Mouse (Mus musculus) kidney, embryonic 14.5 days (tissue): ENCODE results near the gene Ippk. TPM values are rescaled to one million over a fixed set of nuclear protein-coding genes. Genes with fewer than 3 reads are reported as not detected.

Experiments used
- ATAC-seq: fragments of 200-750 bp; cut with Nextera tagmentation; 2 replicates; pipeline ENCODE4 v1.8.0; 2017; ENCODE audit warnings: moderate number of reproducible peaks, mild to moderate bottlenecking, moderate TSS enrichment, moderate library complexity; ENCODE audit not compliant: low FRiP score, low TSS enrichment
- H3K27ac ChIP-seq: fragments of 300-500 bp; sonication (generic); 2 replicates; pipeline ENCODE4 v1.5.1; 2014; ENCODE audit warnings: low read depth, mild to moderate bottlenecking, low read length, moderate library complexity, mixed read lengths
- H3K27me3 ChIP-seq: fragments of 300-500 bp; sonication (generic); 2 replicates; pipeline ENCODE4 v1.6.1; 2014; ENCODE audit warnings: mild to moderate bottlenecking, low read length; ENCODE audit not compliant: control insufficient read depth, insufficient read depth
- H3K36me3 ChIP-seq: fragments of 300-500 bp; sonication (generic); 2 replicates; pipeline ENCODE4 v1.6.1; 2014; ENCODE audit warnings: low read length, mixed read lengths; ENCODE audit not compliant: control insufficient read depth, insufficient read depth
- H3K4me1 ChIP-seq: fragments of 300-500 bp; sonication (generic); 2 replicates; pipeline ENCODE4 v1.6.1; 2014; ENCODE audit warnings: low read length, mixed read lengths; ENCODE audit not compliant: control insufficient read depth, insufficient read depth
- H3K4me2 ChIP-seq: fragments of 300-500 bp; sonication (generic); replicated peaks from 2 replicates; pipeline ENCODE4 v1.6.1; 2014; ENCODE audit warnings: low read depth, mild to moderate bottlenecking, low read length
- H3K4me3 ChIP-seq: fragments of 300-500 bp; sonication (generic); 2 replicates; pipeline ENCODE4 v1.5.1; 2014; ENCODE audit warnings: mild to moderate bottlenecking, low read length
- H3K9ac ChIP-seq: fragments of 300-500 bp; sonication (generic); 2 replicates; pipeline ENCODE4 v1.6.1; 2014; ENCODE audit warnings: low read depth, mild to moderate bottlenecking, low read length, moderate library complexity
- H3K9me3 ChIP-seq: fragments of 300-500 bp; sonication (generic); 2 replicates; pipeline ENCODE4 v1.6.1; 2016; ENCODE audit warnings: low read length; ENCODE audit not compliant: control insufficient read depth
- WGBS: fragments of 180-500 bp; shearing (Covaris S2); extraction: QIAGEN DNeasy Blood & Tissue Kit; methylation state at CpG from one replicate; pipeline ENCODE4 v1.1.7; 2014; 5-methylcytosine and 5-hydroxymethylcytosine counted together
- polyA plus RNA-seq: library from polyadenylated mRNA; unstranded; fragments of >200 nt; fragmentation: Nextera tagmentation; extraction: Ambion mirVana; gene quantifications from 2 replicates; pipeline ENCODE4 v1.2.1, GENCODE M21; 2014

Gene Ippk
- polyA plus RNA-seq, 1 experiment from 2014 or later, result 16.8 TPM

DNA sequence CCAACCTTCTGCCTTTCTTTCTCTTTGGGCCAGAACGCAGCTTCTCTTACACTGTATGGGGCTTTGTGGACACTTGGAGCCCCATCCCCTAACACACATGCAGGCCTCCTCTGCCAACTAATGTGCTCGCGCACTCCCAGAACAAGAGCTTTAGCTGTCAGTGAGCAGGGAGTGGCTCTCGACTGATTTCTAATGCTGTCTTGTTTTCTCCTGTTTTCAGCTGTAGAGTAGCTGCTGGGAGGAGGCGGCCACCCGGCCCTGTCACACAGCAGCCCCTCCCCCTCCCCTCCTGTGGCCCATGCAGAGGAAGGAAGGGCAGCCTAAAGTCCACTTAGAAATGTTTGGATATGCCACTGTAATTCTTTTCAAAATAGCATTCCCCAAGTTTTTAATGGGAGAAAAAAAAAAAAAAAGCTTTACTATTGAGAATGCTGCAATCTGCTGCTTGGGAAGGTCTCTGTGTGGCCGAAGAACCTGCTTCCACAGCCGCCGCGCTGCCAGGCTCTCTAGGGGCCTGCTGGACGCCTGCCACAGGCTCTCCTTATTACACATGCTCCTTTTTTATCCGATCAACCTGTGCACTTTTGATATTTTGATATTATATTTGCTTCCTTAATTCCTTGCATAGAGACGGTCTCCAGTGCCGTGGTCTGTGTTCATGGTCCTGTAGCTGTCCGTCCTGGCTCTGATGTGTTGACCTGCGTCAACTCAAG is 36.1 kb upstream of the Ippk start:
- peaks cover 61% of the 10 kb centered on the region for H3K36me3 ChIP-seq
- H3K4me2 ChIP-seq, result no peak overlapping the region
- H3K4me1 ChIP-seq, result no peaks in the 10 kb centered on the region
- H3K27ac ChIP-seq, result no peak overlapping the region
- 77% methylated on average over 16 of the region's 16 CpGs for WGBS
- no peak for ATAC-seq
- no peaks in the 10 kb centered on the region for H3K9me3 ChIP-seq
- 0 out of 2 replicates have a peak overlapping the region, but pooled peaks have one; percentile 7 for H3K9ac ChIP-seq
- no peak overlapping the region for H3K4me3 ChIP-seq
- H3K27me3 ChIP-seq, result no peaks in the 10 kb centered on the region

- no peak overlapping the region for H3K27ac ChIP-seq
- H3K4me3 ChIP-seq, result no peak overlapping the region
- peaks cover 8% of the 10 kb centered on the region for H3K36me3 ChIP-seq
- no peak overlapping the region for H3K4me2 ChIP-seq
- no peak for ATAC-seq
- no peak overlapping the region for H3K9ac ChIP-seq
- WGBS, result 97% methylated on average over 2 of the region's 2 CpGs
- no peaks in the 10 kb centered on the region for H3K4me1 ChIP-seq
- H3K27me3 ChIP-seq, result no peaks in the 10 kb centered on the region
- H3K9me3 ChIP-seq, result no peaks in the 10 kb centered on the region; the same call in 1 of the 2 replicates
Observed at GRCm38 (mm10) chr13:49391374-49391773, 29.7 kb upstream of the Ippk start.

- no peak overlapping the region for H3K27ac ChIP-seq
- no peaks in the 10 kb centered on the region for H3K4me1 ChIP-seq
- H3K9me3 ChIP-seq, result no peaks in the 10 kb centered on the region; the same call in 1 of the 2 replicates
- H3K9ac ChIP-seq, result no peak overlapping the region
- H3K4me2 ChIP-seq, result no peak overlapping the region
- no peak overlapping the region for H3K4me3 ChIP-seq
- no peaks in the 10 kb centered on the region for H3K36me3 ChIP-seq
- WGBS, result 89% methylated on average over 1 of the region's 1 CpGs
- no peak for ATAC-seq
- no peaks in the 10 kb centered on the region for H3K27me3 ChIP-seq
Observed at GRCm38 (mm10) chr13:49393579-49393978, 27.5 kb upstream of the Ippk start.

DNA sequence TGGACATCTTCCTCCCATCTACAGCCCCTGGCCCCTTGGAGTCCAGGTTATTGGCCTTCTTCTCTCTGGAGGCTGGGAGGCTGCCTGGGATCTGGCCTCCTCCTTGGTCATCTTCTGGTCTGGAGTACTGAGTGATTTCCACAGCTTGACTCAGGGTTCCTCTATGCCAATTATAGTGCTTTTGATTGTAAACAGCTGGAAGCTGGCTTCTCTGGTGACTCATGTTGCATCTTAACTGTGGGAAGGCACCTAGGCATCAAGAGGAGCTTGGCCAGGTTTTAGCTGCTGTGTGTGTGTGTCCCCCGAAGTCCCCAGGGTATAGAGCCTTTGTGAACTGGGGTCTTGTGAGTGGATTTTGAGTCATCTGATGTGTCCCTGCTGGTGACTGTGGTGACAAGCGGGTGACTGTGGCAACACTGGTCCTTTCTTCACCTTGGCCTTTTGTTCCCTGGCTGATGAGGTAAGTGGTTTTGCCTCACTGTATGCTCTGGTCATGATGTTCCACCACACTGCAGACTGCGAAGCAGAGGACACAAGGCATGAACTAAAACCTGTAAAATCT is 26.1 kb upstream of the Ippk start:
- no peak overlapping the region for H3K4me2 ChIP-seq
- no peaks in the 10 kb centered on the region for H3K27me3 ChIP-seq
- no peaks in the 10 kb centered on the region for H3K4me1 ChIP-seq
- no peaks in the 10 kb centered on the region for H3K36me3 ChIP-seq
- no peak overlapping the region for H3K27ac ChIP-seq
- no peak overlapping the region for H3K9ac ChIP-seq
- no peak for ATAC-seq
- WGBS, result 95% methylated on average over 3 of the region's 3 CpGs
- no peak overlapping the region for H3K4me3 ChIP-seq
- H3K9me3 ChIP-seq, result no peaks in the 10 kb centered on the region; the same call in 1 of the 2 replicates

DNA sequence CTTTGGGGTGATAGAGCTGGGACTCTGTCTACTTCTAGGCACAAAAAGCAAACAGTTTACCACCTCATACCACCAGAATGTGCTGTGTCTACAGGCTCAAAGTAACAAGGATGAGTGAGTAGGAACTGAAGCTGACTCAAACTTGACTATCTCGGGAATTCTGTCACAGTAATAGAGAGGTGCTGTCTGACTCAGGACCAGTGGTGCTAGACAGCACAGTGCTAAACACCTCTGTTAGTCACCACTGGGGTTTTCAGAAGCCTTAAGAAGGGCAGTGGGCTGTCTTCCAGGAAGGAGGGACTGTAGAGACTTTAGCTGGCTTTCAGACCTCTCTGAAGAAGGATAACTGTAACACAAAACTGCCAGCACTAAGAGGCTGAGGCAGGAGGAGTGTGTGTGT is 24.3 kb upstream of the Ippk start:
- no peaks in the 10 kb centered on the region for H3K9me3 ChIP-seq
- H3K4me2 ChIP-seq, result no peak overlapping the region
- H3K9ac ChIP-seq, result no peak overlapping the region
- 75% methylated on average over 1 of the region's 1 CpGs for WGBS
- H3K36me3 ChIP-seq, result no peaks in the 10 kb centered on the region
- no peak for ATAC-seq
- no peaks in the 10 kb centered on the region for H3K4me1 ChIP-seq
- H3K27me3 ChIP-seq, result no peaks in the 10 kb centered on the region
- no peak overlapping the region for H3K4me3 ChIP-seq
- no peak overlapping the region for H3K27ac ChIP-seq

DNA sequence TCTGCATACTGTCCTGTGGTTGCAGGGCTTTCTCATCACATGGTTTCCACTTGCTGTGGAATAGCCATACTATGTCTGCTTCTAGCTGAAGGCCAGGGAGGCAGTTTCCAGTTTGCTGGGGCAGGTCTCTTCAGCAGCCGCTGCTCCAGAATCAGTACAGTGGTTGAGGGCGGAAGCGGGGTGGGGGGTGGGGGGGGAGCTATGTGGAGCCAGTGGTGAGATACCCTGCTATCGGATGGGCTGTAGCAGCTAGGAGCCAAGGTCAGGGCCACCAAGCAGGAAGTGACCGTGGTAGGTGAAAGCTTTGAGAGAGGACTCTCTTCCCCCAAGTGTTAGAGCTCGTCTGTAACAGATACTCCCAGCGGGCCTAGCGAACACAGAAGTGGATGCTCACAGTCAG is 22.9 kb upstream of the Ippk start:
- Histone ChIP-seq H3K9me3 (no peaks in the 10 kb centered on the region), H3K4me3 (no peak overlapping the region), H3K36me3 (no peaks in the 10 kb centered on the region), H3K27ac (no peak overlapping the region), H3K27me3 (no peaks in the 10 kb centered on the region), H3K4me2 (no peak overlapping the region), H3K9ac (no peak overlapping the region), H3K4me1 (no peaks in the 10 kb centered on the region)
- WGBS, result 80% methylated on average over 8 of the region's 8 CpGs
- ATAC-seq, result no peak; the same call in 1 of the 2 replicates

- ATAC-seq, result peak; percentile 74; the same call in 1 of the 2 replicates
- H3K4me1 ChIP-seq, result no peaks in the 10 kb centered on the region
- H3K27ac ChIP-seq, result no peak overlapping the region
- 36% methylated on average over 6 of the region's 6 CpGs for WGBS
- no peak overlapping the region for H3K4me3 ChIP-seq
- H3K9me3 ChIP-seq, result no peaks in the 10 kb centered on the region
- no peaks in the 10 kb centered on the region for H3K36me3 ChIP-seq
- no peak overlapping the region for H3K4me2 ChIP-seq
- H3K27me3 ChIP-seq, result no peaks in the 10 kb centered on the region
- no peak overlapping the region for H3K9ac ChIP-seq
Observed at GRCm38 (mm10) chr13:49400139-49400538, 20.9 kb upstream of the Ippk start.

DNA sequence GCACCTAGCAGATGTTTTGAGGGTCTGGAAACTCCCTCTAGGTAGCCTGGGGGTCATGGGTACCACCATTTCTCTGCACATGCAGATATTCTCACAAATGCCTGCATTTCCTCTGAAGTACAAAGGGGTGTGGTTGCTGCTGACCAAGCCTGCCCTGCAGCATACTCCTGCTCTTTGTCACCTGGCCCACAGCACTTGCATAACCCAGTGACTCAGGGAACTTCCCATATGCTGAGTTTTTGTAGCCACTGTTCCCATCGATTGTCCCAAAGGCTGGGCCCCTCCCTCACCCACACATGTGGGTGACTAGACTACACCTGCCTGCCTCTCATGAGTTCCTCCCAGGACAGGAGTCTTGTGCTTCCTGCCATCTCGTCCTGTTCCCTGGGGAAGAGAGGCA is 18.4 kb upstream of the Ippk start:
- Histone ChIP-seq H3K27ac (no peak overlapping the region), H3K27me3 (no peaks in the 10 kb centered on the region), H3K4me2 (no peak overlapping the region), H3K4me1 (no peaks in the 10 kb centered on the region), H3K4me3 (no peak overlapping the region), H3K36me3 (no peaks in the 10 kb centered on the region), H3K9ac (no peak overlapping the region), H3K9me3 (no peaks in the 10 kb centered on the region)
- no peak for ATAC-seq
- 69% methylated on average over 2 of the region's 2 CpGs for WGBS

GRCm38 (mm10) chr13:49407795-49408194 is 13.3 kb upstream of the Ippk start:
- H3K27me3 ChIP-seq, result no peaks in the 10 kb centered on the region
- H3K4me3 ChIP-seq, result no peak overlapping the region
- H3K4me2 ChIP-seq, result no peak overlapping the region
- no peaks in the 10 kb centered on the region for H3K4me1 ChIP-seq
- no peak overlapping the region for H3K9ac ChIP-seq
- H3K36me3 ChIP-seq, result no peaks in the 10 kb centered on the region
- no peak for ATAC-seq
- H3K9me3 ChIP-seq, result no peaks in the 10 kb centered on the region
- H3K27ac ChIP-seq, result no peak overlapping the region
